Mouse (Mus musculus) ES-E14 (cell line): ENCODE data around the gene Ank2. TPM values are rescaled to one million over a fixed set of nuclear protein-coding genes. Genes with fewer than 3 reads are reported as not detected.

Source experiments
- DNase-seq: peaks from one replicate; pipeline ENCODE4 v3.0.0-alpha.2; 2013; ENCODE audit warnings: low read depth, low spot score
- H3K27ac ChIP-seq: 2 replicates; pipeline ENCODE4 v1.5.1; 2012; ENCODE audit warnings: low read depth, mild to moderate bottlenecking, low read length, moderate library complexity, mixed read lengths; ENCODE audit not compliant: poor library complexity, insufficient read depth, severe bottlenecking
- H3K36me3 ChIP-seq: 2 replicates; pipeline ENCODE4 v1.6.1; 2012; ENCODE audit warnings: mild to moderate bottlenecking, low read length, moderate library complexity, mixed read lengths; ENCODE audit not compliant: control insufficient read depth, poor library complexity, insufficient read depth, severe bottlenecking
- H3K4me1 ChIP-seq, 2 experiments: fragments of 150-350 bp in 1 of 2; sonication (generic) in 1 of 2; 2 replicates each; pipeline ENCODE4 v1.6.1; 2012; ENCODE audit warnings: low read length in 2 of 2, mild to moderate bottlenecking in 1 of 2, mixed read lengths in 1 of 2; ENCODE audit not compliant: control insufficient read depth in 2 of 2, insufficient read depth in 2 of 2, poor library complexity in 1 of 2
- H3K4me3 ChIP-seq, 2 experiments: fragments of 150-350 bp in 1 of 2; sonication (generic) in 1 of 2; 2 replicates each; pipeline ENCODE4 v1.5.1; 2012; ENCODE audit warnings: low read length in 2 of 2, low read depth in 1 of 2, mild to moderate bottlenecking in 1 of 2, mixed read lengths in 1 of 2; ENCODE audit not compliant: insufficient read depth in 1 of 2, poor library complexity in 1 of 2, severe bottlenecking in 1 of 2
- H3K9ac ChIP-seq: 2 replicates; pipeline ENCODE4 v1.6.1; 2012; ENCODE audit warnings: low read depth, mild to moderate bottlenecking, low read length, mixed read lengths; ENCODE audit not compliant: poor library complexity, insufficient read depth, severe bottlenecking
- H3K9me3 ChIP-seq: fragments of 150-350 bp; sonication (generic); 2 replicates; pipeline ENCODE4 v1.6.1; 2012; ENCODE audit warnings: low read depth, mild to moderate bottlenecking, low read length; ENCODE audit not compliant: control insufficient read depth, insufficient read depth
- CHD2 ChIP-seq: IDR thresholded peaks from 2 replicates; pipeline ENCODE4 v1.6.1; 2014; ENCODE audit warnings: mild to moderate bottlenecking, low read depth, low read length, inconsistent platforms
- HCFC1 ChIP-seq: IDR thresholded peaks from 2 replicates; pipeline ENCODE4 v1.6.1; 2012; ENCODE audit warnings: low read length, inconsistent platforms, borderline replicate concordance; ENCODE audit not compliant: insufficient read depth
- MAFK ChIP-seq: IDR thresholded peaks from 2 replicates; pipeline ENCODE4 v1.6.1; 2014; ENCODE audit warnings: mild to moderate bottlenecking, low read depth, low read length, inconsistent platforms; ENCODE audit not compliant: insufficient read depth
- ZC3H11A ChIP-seq: IDR thresholded peaks from 2 replicates; pipeline ENCODE4 v1.6.1; 2012; ENCODE audit warnings: low read depth, mild to moderate bottlenecking, inconsistent platforms, low read length, borderline replicate concordance
- ZNF384 ChIP-seq: IDR thresholded peaks from 2 replicates; pipeline ENCODE4 v1.6.1; 2012; ENCODE audit warnings: low read depth, low read length, inconsistent platforms
- in situ Hi-C, 2 experiments: fragments of 600-800 bp; cut with MboI; formaldehyde crosslinking; loops; one replicate each; pipeline ENCODE4 v1.15.1; 2025; ENCODE audit warnings: low sequenced_read_pairs in 2 of 2, inconsistent platforms in 1 of 2; ENCODE audit not compliant: unreplicated experiment in 2 of 2
- total RNA-seq: library from RNA; depleted of rRNA; stranded (reverse); fragments of 300-350 nt; gene quantifications from 2 replicates; pipeline ENCODE4 v1.2.3, GENCODE M21; 2012

Ank2 gene
- total RNA-seq, 1 experiment = 15.2 TPM

DNA sequence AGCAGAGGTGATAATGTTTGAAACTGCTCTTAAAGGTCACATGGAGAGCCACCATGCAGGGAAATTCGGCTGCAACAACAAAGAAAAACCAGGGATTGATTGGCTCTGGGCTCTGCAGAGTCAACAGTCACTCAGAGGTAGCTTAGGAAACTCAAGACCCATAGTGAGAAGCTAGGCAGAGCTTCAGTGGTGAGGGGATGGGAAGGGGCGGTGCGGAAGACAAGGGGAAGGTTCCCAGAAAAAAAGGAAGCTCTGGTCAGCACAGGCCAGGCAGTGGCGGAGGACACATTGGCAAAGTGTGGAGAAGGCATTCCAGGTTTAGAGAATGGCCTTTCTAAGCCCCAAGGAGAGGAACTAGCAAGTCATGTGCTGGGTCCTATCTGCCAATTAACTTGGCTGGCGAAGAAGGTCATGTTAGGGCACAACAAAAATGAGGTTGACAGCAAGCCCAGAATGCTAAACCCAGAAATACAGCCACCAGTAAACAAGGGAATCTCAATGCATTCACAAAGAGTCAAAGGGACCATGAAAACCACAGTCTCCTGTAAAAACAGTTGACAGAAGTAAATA, 28.4 kb upstream of the Ank2 start:
- H3K27ac ChIP-seq = no peak overlapping the region
- peaks cover 0 to 4% of the 10 kb centered on the region in 2 experiments; a peak in 2 of 4 replicates for H3K4me1 ChIP-seq
- no peaks in the 10 kb centered on the region for H3K9me3 ChIP-seq
- no peak overlapping the region for H3K4me3 ChIP-seq
- in situ Hi-C loops = no loop called here
- H3K36me3 ChIP-seq = no peaks in the 10 kb centered on the region
- no peak for DNase-seq
- TF ChIP-seq MAFK (no peak), HCFC1 (no peak), CHD2 (no peak), ZC3H11A (no peak), ZNF384 (no peak)
- H3K9ac ChIP-seq = no peak overlapping the region

DNA sequence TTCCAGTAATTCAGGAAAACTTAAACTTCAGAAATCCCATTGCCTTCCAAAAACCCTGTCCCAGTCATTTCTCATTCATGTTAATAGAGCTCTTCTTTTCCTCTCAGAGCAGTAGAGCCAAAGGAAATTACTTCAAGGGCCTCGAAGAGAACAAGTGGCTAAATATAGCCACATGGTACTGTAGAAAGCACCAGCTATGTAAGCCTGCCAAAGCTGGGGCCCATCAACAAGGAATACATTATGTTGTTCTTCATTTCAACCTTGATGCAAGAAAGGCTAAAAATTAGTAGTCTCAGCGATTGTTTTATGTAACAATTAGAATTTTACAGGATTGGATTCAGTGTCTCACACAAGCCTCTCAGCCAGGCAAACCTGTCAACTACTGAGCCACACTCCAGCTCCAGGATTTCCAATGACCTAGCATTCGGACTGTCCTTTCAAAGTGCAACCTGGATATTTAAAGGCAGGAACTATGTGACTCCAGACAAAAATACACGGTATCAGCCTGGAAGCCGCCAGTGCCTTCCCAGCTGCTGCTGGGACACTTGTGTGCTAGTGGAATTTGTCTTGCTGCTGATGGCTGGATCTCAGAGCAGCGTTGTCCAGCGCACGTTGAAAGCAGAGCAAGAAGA, 26.2 kb upstream of the Ank2 start:
- Histone ChIP-seq H3K9me3 (no peaks in the 10 kb centered on the region), H3K4me3 (no peak overlapping the region), H3K36me3 (no peaks in the 10 kb centered on the region), H3K27ac (no peak overlapping the region), H3K4me1 (peaks cover 0 to 2% of the 10 kb centered on the region in 2 experiments; a peak in 2 of 4 replicates), H3K9ac (no peak overlapping the region)
- DNase-seq = no peak
- in situ Hi-C loops = no loop called here
- TF ChIP-seq MAFK = no peak
- no peak for TF ChIP-seq ZC3H11A
- no peak for TF ChIP-seq HCFC1
- TF ChIP-seq CHD2 = no peak
- TF ChIP-seq ZNF384 = no peak

DNA sequence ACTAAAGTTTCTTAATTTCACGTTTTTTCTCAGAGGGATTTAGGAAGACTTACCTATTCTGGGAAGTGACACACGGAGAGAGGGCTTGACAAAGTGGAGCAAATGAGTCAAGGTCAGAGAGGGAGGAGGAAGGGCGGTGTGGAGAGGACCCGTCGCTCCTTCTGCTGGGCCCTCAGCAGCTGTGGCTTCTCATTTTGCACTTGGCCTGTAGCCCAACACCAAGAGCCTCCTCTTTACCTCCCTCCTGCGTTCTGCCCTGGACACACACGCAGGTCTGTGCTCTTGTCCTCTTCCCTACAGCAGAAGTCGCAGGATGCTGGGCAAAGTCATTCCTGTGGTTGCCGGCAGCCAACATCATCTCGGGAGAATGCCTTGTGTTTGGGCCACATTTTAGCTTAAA, 22.0 kb upstream of the Ank2 start:
- no peaks in the 10 kb centered on the region for H3K9me3 ChIP-seq
- no peak for TF ChIP-seq ZNF384
- no peak for TF ChIP-seq ZC3H11A
- no peak for TF ChIP-seq MAFK
- TF ChIP-seq HCFC1 = no peak
- no peak for TF ChIP-seq CHD2
- no peaks in the 10 kb centered on the region for H3K36me3 ChIP-seq
- in situ Hi-C loops = no loop called here
- H3K4me3 ChIP-seq = no peak overlapping the region
- DNase-seq = no peak
- peaks cover 0 to 3% of the 10 kb centered on the region in 2 experiments; a peak in 1 of 4 replicates for H3K4me1 ChIP-seq
- H3K27ac ChIP-seq = no peak overlapping the region
- H3K9ac ChIP-seq = no peak overlapping the region

DNA sequence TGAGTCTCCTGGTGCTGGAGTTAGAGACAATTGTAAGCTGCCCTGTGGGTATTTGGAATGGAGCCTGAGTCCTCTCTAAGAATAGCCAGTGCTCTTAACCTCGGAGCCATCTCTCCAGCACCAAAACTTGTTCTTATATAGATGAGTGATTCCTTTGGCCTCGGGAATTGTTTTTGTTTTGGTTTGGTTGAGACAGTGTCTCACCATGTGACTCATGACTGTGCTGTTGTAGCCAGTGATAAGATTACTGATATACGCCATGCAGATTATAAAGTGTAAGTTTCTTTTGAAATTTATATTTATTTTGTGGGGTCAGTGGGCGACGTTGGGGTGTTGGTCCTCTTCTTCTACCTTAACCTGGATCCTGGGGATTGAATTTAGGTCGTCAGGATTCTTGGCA, 21.1 kb upstream of the Ank2 start:
- Histone ChIP-seq H3K27ac (no peak overlapping the region), H3K4me3 (no peak overlapping the region), H3K36me3 (no peaks in the 10 kb centered on the region), H3K9me3 (no peaks in the 10 kb centered on the region), H3K4me1 (peaks cover 0 to 3% of the 10 kb centered on the region in 2 experiments; a peak in 1 of 4 replicates), H3K9ac (no peak overlapping the region)
- no peak for TF ChIP-seq HCFC1
- TF ChIP-seq CHD2 = no peak
- TF ChIP-seq ZNF384 = no peak
- no peak for TF ChIP-seq MAFK
- TF ChIP-seq ZC3H11A = no peak
- in situ Hi-C loops = no loop called here
- no peak for DNase-seq
